Mouse (Mus musculus) heart, embryonic 14.5 days (tissue): Measurements from ENCODE around the gene 4933424G06Rik. TPM values are rescaled to one million over a fixed set of nuclear protein-coding genes. Genes with fewer than 3 reads are reported as not detected.
"Not testable (repeated sequence)": the region's sequence is repeated elsewhere in the genome, so short reads cannot be mapped to it uniquely, and the experiment has no call there.

Source experiments
- ATAC-seq: fragments of 200-750 bp; cut with Nextera tagmentation; 2 replicates; pipeline ENCODE4 v1.8.0; 2017; ENCODE audit warnings: low read depth, moderate TSS enrichment; ENCODE audit not compliant: insufficient number of reproducible peaks, insufficient read depth, low FRiP score
- H3K27ac ChIP-seq, 2 experiments: fragments of 200-500 bp in 1 of 2; fragments of 300-500 bp in 1 of 2; sonication (generic) in 1 of 2; replicated peaks in 1 of 2; 2 replicates each; pipeline ENCODE4 v1.5.1; 2012 to 2014; ENCODE audit warnings: low read depth in 2 of 2, low read length in 2 of 2, control low read depth in 1 of 2, mild to moderate bottlenecking in 1 of 2, mixed read lengths in 1 of 2; ENCODE audit not compliant: control insufficient read depth in 1 of 2, insufficient read depth in 1 of 2
- H3K27me3 ChIP-seq: fragments of 300-500 bp; sonication (generic); 2 replicates; pipeline ENCODE4 v1.6.1; 2014; ENCODE audit warnings: mild to moderate bottlenecking, low read length, control low read depth; ENCODE audit not compliant: control insufficient read depth, insufficient read depth
- H3K36me3 ChIP-seq: fragments of 300-500 bp; sonication (generic); 2 replicates; pipeline ENCODE4 v1.6.1; 2014; ENCODE audit warnings: mild to moderate bottlenecking, control low read depth, low read length, mixed read lengths; ENCODE audit not compliant: control insufficient read depth, insufficient read depth
- H3K4me1 ChIP-seq, 2 experiments: fragments of 200-500 bp in 1 of 2; fragments of 300-500 bp in 1 of 2; sonication (generic) in 1 of 2; 2 replicates each; pipeline ENCODE4 v1.6.1; 2012 to 2014; ENCODE audit warnings: low read length in 2 of 2, control low read depth in 1 of 2, mixed read lengths in 1 of 2; ENCODE audit not compliant: control insufficient read depth in 2 of 2, insufficient read depth in 2 of 2
- H3K4me2 ChIP-seq: fragments of 300-500 bp; sonication (generic); 2 replicates; pipeline ENCODE4 v1.6.1; 2014; ENCODE audit warnings: mild to moderate bottlenecking, low read length
- H3K4me3 ChIP-seq, 2 experiments: fragments of 200-500 bp in 1 of 2; fragments of 300-500 bp in 1 of 2; sonication (generic) in 1 of 2; 2 replicates each; pipeline ENCODE4 v1.5.1; 2012 to 2014; ENCODE audit warnings: low read length in 2 of 2, mild to moderate bottlenecking in 2 of 2, control low read depth in 1 of 2, low read depth in 1 of 2, moderate library complexity in 1 of 2; ENCODE audit not compliant: control insufficient read depth in 1 of 2, insufficient read depth in 1 of 2
- H3K9ac ChIP-seq: fragments of 300-500 bp; sonication (generic); 2 replicates; pipeline ENCODE4 v1.6.1; 2014; ENCODE audit warnings: mild to moderate bottlenecking, low read length
- H3K9me3 ChIP-seq: fragments of 300-500 bp; sonication (generic); 2 replicates; pipeline ENCODE4 v1.6.1; 2016; ENCODE audit warnings: low read length, control low read depth; ENCODE audit not compliant: control insufficient read depth
- WGBS: fragments of 180-500 bp; shearing (Covaris S2); extraction: QIAGEN DNeasy Blood & Tissue Kit; methylation state at CpG from one replicate; pipeline ENCODE4 v1.1.7; 2014; 5-methylcytosine and 5-hydroxymethylcytosine counted together
- polyA plus RNA-seq: library from polyadenylated mRNA; unstranded; fragments of >200 nt; fragmentation: Nextera tagmentation; extraction: Ambion mirVana; gene quantifications from 2 replicates; pipeline ENCODE4 v1.2.1, GENCODE M21; 2014

The 4933424G06Rik gene
- 0.18 TPM in 1 of 2 replicates, not detected in the other for polyA plus RNA-seq

DNA sequence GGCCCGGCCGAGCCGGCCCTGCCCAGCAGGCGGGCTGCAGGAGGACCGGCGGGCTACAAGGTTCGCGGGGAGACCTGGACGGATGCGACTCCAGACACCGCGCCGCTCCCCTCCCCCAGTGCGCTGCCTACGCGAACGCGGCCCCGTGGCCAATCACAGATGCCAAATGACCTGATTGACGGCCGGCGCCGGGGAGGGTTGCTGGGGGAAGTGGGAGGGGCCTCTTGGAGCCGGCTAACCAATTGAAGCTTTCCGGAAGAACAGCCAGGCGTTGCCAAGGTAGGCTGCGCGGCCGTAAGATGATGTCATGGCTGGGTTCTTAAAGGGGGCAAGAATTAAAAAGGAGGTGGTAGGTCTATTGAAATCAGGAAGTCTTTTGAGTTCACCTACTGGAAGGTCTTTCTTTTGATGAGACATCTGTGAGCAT lies at the start of gene 4933424G06Rik:
Gene 4933424G06Rik, plus strand, starts transcription at position 296 of the 427 bp plus-strand sequence.
- Histone ChIP-seq H3K4me3 (peak within 1 kb of the TSS; percentile 91 to 93), H3K4me1 (peaks cover 4 to 22% of the 10 kb centered on the region in 2 experiments), H3K9me3 (0 out of 2 replicates have a peak, but pooled peaks cover 2% of the 10 kb centered on the region), H3K4me2 (peak within 1 kb of the TSS; percentile 85), H3K9ac (peak within 1 kb of the TSS; percentile 91), H3K27me3 (no peaks in the 10 kb centered on the region), H3K36me3 (peaks cover 27% of the 10 kb centered on the region), H3K27ac (peak within 1 kb of the TSS; percentile 70 to 85)
- WGBS = under 1% methylated on average over 29 of the region's 29 CpGs
- peak; percentile 92 for ATAC-seq

DNA sequence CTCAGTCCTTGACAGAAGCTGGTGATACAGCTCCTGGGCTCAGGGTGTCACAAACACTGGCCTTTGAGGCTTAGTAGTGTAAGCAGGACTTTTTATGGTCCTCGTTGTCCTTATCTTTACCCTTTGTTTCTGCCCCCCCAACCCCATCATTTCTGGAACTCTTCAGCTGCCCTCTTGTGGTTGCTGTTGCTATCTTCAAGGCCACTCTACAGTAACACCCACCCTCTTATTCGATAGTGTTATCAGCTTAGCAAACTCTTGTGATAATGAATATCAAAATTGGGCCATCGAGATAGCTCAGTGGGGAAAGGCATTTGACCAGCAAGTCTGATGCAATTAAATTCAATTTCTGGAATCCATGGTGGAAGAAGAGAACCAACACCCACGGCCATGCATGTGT lies 45.5 kb upstream of the 4933424G06Rik start:
- WGBS = 43% methylated on average over 4 of the region's 4 CpGs

DNA sequence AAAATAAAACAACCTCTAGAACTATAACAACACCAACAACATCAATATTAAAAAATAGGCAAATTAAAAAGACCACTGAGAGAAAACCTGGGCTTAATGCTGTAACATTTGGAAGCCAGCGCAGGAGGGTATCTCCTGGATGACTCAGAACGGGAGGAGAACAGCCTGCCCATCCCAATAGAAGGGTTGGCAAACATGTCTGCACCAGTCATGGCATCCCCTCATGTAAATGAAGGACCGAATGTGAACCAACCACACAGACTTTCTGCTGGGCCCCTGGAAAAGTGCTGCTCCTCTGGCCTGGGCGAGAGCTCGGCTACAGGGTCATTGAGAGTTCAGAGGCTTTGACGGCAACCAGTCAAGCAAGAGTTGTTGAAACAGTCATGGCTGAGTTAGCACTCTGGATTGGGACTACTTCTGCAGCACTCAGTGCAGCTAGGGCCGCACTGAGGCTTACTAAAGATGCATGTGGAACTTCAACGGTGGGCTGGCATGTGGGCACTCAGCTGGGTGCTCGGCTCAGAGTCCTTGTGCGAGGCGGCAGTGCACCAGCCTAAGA lies 44.7 kb upstream of the 4933424G06Rik start:
- no peaks in the 10 kb centered on the region for H3K9me3 ChIP-seq
- H3K36me3 ChIP-seq = no peaks in the 10 kb centered on the region
- H3K4me1 ChIP-seq = peaks cover 6 to 7% of the 10 kb centered on the region in 2 experiments
- H3K27ac ChIP-seq = no peak overlapping the region
- no peaks in the 10 kb centered on the region for H3K27me3 ChIP-seq
- 66% methylated on average over 11 of the region's 11 CpGs for WGBS
- H3K4me3 ChIP-seq = no peak overlapping the region
- H3K4me2 ChIP-seq = no peak overlapping the region
- no peak overlapping the region for H3K9ac ChIP-seq
- ATAC-seq = no peak

More for the DNA sequence above, 45.5 kb upstream of the 4933424G06Rik start:
- peaks cover 5 to 6% of the 10 kb centered on the region in 2 experiments for H3K4me1 ChIP-seq
- no peak overlapping the region for H3K9ac ChIP-seq
- ATAC-seq = no peak
- H3K36me3 ChIP-seq = no peaks in the 10 kb centered on the region
- H3K4me3 ChIP-seq = no peak overlapping the region
- no peak overlapping the region for H3K27ac ChIP-seq
- no peaks in the 10 kb centered on the region for H3K27me3 ChIP-seq
- H3K4me2 ChIP-seq = no peak overlapping the region
- no peaks in the 10 kb centered on the region for H3K9me3 ChIP-seq

DNA sequence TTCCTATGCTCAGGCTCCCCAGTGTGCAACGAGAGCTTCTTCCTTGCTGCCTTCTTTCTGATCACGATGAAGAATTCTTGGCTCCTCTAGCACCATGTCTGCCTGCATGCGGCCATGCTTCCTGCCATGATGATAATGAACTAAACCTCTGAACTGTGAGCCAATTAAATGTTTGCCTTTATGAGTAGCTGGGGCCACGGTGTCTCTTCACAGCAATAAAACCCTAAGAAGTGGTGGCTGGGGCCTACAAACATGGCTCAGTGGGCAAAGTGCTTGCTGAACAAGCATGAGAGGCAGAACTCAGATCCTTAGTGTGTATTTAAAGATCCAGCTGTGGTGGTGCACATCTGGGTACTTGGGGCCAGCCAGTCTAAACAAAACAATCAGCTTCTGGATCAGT lies 44.0 kb upstream of the 4933424G06Rik start:
- WGBS = 75% methylated on average over 4 of the region's 4 CpGs
- ATAC-seq = no peak
- H3K27ac ChIP-seq = no peak overlapping the region

DNA sequence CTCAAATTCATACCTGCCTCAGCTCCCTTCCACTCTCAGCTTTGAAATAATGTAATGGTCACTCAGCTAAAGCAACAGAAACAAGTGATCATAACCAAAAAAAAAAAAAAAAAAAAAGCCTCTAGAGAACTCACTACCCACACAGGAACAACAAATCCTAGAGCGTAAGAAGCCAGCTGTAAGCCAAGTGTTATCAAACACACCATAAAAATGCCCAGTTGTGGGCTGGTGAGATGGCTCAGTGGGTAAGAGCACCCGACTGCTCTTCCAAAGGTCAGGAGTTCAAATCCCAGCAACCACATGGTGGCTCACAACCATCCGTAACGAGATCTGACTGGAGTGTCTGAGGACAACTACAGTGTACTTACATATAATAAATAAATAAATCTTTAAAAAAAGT lies 41.9 kb upstream of the 4933424G06Rik start:
- not testable (repeated sequence) for H3K9ac ChIP-seq, H3K4me3 ChIP-seq, H3K9me3 ChIP-seq

More for the DNA sequence above, 44.0 kb upstream of the 4933424G06Rik start:
- Histone ChIP-seq H3K9me3 (no peaks in the 10 kb centered on the region), H3K4me2 (no peak overlapping the region), H3K4me3 (no peak overlapping the region), H3K36me3 (no peaks in the 10 kb centered on the region), H3K27me3 (no peaks in the 10 kb centered on the region), H3K4me1 (peaks cover 6 to 7% of the 10 kb centered on the region in 2 experiments), H3K9ac (no peak overlapping the region)

DNA sequence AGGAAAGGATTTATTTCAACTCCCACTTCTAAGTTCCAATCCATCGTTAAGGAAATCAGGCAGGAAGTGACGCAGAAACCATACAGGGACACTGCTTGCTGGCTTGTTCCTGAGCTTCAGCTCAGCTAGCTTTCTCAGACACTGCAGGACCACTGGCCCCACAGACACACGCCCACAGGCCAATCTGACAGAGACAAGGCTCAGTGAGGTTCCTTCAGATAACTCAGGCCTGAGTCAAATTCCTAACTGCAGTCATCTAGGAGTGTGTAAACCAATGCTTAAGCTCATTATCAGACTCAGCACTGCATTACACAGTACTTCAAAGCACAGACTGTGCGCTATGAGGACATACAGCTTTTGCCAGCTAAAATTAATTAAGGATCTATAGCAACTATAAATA lies 39.7 kb upstream of the 4933424G06Rik start:
- Histone ChIP-seq H3K9ac (no peak overlapping the region), H3K4me2 (no peak overlapping the region), H3K36me3 (no peaks in the 10 kb centered on the region), H3K4me1 (peaks cover 3 to 5% of the 10 kb centered on the region in 2 experiments; a peak in 3 of 4 replicates), H3K27ac (no peak overlapping the region), H3K27me3 (no peaks in the 10 kb centered on the region), H3K9me3 (no peaks in the 10 kb centered on the region), H3K4me3 (no peak overlapping the region)
- 29% methylated on average over 4 of the region's 4 CpGs for WGBS
- no peak for ATAC-seq

More for the DNA sequence above, 41.9 kb upstream of the 4933424G06Rik start:
- WGBS = 72% methylated on average over 3 of the region's 4 CpGs
- not testable (repeated sequence) for H3K36me3 ChIP-seq, H3K4me2 ChIP-seq, ATAC-seq, H3K4me1 ChIP-seq, H3K27ac ChIP-seq, H3K27me3 ChIP-seq

DNA sequence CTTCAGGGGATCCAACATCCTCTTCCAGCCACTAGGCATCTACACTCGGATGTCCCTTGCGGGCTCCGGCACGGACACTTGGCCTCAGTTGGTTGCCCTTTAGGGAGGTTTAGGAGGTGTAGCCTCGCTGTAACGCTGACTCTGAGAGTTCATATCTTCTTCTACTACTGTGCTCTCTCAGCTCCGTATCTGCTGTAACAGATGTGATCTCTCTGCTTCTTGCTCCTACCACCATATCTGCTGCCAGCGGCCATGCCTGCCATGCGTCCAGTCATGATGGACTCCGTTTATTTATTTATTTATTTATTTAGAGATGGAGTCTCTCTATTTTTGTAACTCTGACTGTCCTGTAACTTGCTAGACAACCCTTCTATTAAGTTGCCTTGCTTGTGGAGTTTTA lies 38.7 kb upstream of the 4933424G06Rik start:
- WGBS = 82% methylated on average over 10 of the region's 10 CpGs
- no peaks in the 10 kb centered on the region for H3K36me3 ChIP-seq
- no peak overlapping the region for H3K4me2 ChIP-seq
- no peak overlapping the region for H3K27ac ChIP-seq
- no peaks in the 10 kb centered on the region for H3K9me3 ChIP-seq
- H3K4me3 ChIP-seq = no peak overlapping the region
- peaks cover 0 to 2% of the 10 kb centered on the region in 2 experiments; a peak in 2 of 4 replicates for H3K4me1 ChIP-seq
- ATAC-seq = no peak
- no peaks in the 10 kb centered on the region for H3K27me3 ChIP-seq
- no peak overlapping the region for H3K9ac ChIP-seq
